Mouse (Mus musculus): ENCODE results near the gene Gng13. TPM values are rescaled to one million over a fixed set of nuclear protein-coding genes. Genes with fewer than 3 reads are reported as not detected.

The Gng13 gene
- polyA plus RNA-seq, 1 experiment, result not detected

DNA sequence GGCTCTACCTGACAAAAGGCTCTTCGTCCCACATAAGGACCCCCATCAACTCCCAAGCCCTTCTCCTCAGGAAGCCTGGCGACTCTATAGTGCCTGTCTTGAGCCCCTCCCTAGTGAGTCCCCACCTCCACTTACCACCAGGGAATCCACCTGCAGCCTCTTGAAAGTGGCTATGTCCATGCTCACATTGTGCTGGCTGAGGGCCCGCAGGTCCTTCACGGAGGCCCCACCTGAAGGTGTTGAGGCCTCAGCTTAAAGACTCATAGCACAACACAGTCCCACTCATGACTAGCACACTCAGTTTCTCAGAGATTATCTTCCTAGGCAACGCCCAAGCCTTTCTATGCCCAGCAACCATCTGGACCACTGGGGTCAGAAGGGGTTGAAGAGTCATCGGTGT lies 32.3 kb downstream of the Gng13 start:
- 72% methylated on average over 6 of the region's 6 CpGs for WGBS
- no peak for DNase-seq
- Histone ChIP-seq H3K4me1 (ENCODE audit: control insufficient read depth, insufficient read depth, low read length) (no peaks in the 10 kb centered on the region), H3K4me3 (replicated peaks; ENCODE audit: extremely low read depth, low read depth, low read length) (no peak overlapping the region)
- no peak for TF ChIP-seq POLR2A (IDR thresholded peaks at IDR 0.05; ENCODE audit: borderline replicate concordance, extremely low read depth, low read depth, low read length)
- no peak for TF ChIP-seq CTCF (IDR thresholded peaks at IDR 0.05; ENCODE audit: insufficient read depth, low read length)

DNA sequence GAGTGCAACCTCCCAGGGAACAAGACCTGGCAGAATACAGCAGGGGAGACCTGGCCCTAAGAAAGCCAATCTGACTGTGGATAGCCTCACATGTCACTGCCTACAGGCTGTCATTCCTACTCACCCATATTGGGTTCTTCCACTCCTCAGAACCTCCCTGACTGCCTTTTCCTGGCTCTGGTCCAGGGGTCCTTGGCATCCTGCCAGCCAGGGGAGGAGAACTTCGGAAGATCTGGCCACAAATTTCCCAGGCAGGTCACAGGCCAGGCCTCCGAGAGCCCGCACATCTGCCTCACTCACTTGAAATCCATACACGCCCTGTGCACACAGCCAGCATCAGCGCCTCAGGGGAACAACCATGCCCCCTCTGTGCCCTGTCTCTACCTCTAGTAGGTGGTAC lies 34.5 kb downstream of the Gng13 start:
- TF ChIP-seq POLR2A (IDR thresholded peaks at IDR 0.05; ENCODE audit: borderline replicate concordance, extremely low read depth, low read depth, low read length) (no peak), CTCF (IDR thresholded peaks at IDR 0.05; ENCODE audit: insufficient read depth, low read length) (no peak)
- no peaks in the 10 kb centered on the region for H3K4me1 ChIP-seq (ENCODE audit: control insufficient read depth, insufficient read depth, low read length)
- no peak for DNase-seq
- WGBS, result 15% methylated on average over 5 of the region's 5 CpGs
- H3K4me3 ChIP-seq (replicated peaks; ENCODE audit: extremely low read depth, low read depth, low read length), result no peak overlapping the region

DNA sequence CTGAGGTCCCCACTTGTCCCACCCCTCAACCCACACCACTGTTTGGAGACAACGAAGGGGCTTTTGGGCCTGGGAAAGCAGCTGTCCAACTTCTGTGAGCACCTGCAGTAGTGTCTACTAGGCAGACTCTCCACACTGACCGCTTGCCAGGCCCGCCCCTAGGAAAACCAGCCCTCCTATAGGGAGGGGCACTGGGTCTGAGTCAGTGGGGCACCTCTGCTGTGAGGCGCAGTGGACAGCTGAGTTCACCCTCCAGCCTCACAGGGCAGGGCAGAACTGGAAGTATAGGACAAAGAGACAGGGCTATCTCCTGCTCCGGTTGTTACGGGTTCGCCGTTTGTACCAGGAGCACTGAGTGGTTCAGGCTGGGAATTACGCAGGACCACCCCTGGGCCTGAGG lies 37.3 kb downstream of the Gng13 start, which contains the start of gene Msln:
Gene Msln (minus strand): TSS at position 138 of the 400 bp plus-strand sequence.
- TF ChIP-seq POLR2A (IDR thresholded peaks at IDR 0.05; ENCODE audit: borderline replicate concordance, extremely low read depth, low read depth, low read length) (no peak), CTCF (IDR thresholded peaks at IDR 0.05; ENCODE audit: insufficient read depth, low read length) (no peak)
- Histone ChIP-seq H3K4me1 (ENCODE audit: control insufficient read depth, insufficient read depth, low read length) (no peaks in the 10 kb centered on the region), H3K4me3 (replicated peaks; ENCODE audit: extremely low read depth, low read depth, low read length) (no peak within 1 kb of the TSS)
- WGBS, result 71% methylated on average over 9 of the region's 9 CpGs
- DNase-seq, result no peak

DNA sequence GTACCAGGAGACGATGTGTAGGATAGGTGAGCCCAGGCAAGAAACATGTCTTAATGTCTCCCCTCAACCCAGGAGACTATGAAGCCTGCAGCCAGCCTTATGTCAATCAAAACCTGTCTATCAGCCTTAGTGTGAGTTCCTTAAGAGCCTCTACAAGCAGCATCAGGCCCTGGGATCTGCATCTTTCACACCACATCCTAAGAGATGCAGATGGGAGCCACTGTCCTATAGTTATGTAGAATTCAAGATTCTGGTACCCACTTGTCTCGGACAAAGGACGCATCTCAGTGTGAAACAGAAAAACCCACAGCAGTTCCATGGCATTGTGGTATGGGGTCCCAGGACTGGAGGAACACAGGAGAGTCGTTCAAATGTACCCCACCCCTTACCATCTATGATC lies 38.1 kb downstream of the Gng13 start:
- TF ChIP-seq CTCF (IDR thresholded peaks at IDR 0.05; ENCODE audit: insufficient read depth, low read length), result no peak
- no peak for TF ChIP-seq POLR2A (IDR thresholded peaks at IDR 0.05; ENCODE audit: borderline replicate concordance, extremely low read depth, low read depth, low read length)
- Histone ChIP-seq H3K4me3 (replicated peaks; ENCODE audit: extremely low read depth, low read depth, low read length) (no peak overlapping the region), H3K4me1 (ENCODE audit: control insufficient read depth, insufficient read depth, low read length) (no peaks in the 10 kb centered on the region)
- DNase-seq, result no peak
- WGBS, result 71% methylated on average over 4 of the region's 4 CpGs

DNA sequence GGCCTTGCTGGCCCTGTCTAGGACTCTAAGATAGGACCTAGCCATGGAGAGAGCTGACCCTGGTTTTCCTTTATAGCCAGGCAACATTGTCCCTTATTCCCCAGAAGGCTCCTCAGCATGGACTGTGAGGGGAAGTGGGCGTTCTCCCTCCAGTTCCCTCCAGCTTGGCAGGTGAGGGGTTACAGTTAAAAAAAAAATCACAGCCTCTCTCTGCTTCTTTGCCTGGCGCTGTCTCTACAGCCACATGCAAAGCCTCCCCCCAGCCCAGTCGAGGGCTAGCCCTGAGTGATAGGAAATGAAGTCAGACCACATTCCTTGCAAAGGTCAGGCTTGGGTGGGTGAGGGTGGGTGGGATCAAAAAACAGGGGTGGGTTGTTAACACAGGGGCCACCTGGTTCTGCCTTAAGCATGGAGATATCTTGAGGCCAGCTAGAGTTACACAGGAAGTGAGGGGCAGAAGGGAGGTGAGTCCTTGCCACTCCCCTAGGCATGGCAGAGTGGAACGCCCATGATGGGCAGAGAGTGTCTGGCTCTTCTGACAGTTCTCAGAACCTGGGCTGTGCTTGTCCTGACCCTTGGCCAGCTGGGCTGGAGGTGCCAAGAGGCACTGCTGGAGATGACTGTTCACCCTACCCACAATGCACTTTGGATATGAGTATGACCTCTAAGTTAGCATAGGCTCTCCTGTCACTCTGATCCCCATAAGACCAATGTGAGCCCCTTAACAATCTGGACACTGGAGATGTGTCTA lies 38.8 kb downstream of the Gng13 start:
- H3K4me1 ChIP-seq (ENCODE audit: control insufficient read depth, insufficient read depth, low read length), result no peaks in the 10 kb centered on the region
- TF ChIP-seq POLR2A (IDR thresholded peaks at IDR 0.05; ENCODE audit: borderline replicate concordance, extremely low read depth, low read depth, low read length), result no peak
- TF ChIP-seq CTCF (IDR thresholded peaks at IDR 0.05; ENCODE audit: insufficient read depth, low read length), result no peak
- no peak for DNase-seq
- no peak overlapping the region for H3K4me3 ChIP-seq (replicated peaks; ENCODE audit: extremely low read depth, low read depth, low read length)
- WGBS, result 24% methylated on average over 4 of the region's 4 CpGs

DNA sequence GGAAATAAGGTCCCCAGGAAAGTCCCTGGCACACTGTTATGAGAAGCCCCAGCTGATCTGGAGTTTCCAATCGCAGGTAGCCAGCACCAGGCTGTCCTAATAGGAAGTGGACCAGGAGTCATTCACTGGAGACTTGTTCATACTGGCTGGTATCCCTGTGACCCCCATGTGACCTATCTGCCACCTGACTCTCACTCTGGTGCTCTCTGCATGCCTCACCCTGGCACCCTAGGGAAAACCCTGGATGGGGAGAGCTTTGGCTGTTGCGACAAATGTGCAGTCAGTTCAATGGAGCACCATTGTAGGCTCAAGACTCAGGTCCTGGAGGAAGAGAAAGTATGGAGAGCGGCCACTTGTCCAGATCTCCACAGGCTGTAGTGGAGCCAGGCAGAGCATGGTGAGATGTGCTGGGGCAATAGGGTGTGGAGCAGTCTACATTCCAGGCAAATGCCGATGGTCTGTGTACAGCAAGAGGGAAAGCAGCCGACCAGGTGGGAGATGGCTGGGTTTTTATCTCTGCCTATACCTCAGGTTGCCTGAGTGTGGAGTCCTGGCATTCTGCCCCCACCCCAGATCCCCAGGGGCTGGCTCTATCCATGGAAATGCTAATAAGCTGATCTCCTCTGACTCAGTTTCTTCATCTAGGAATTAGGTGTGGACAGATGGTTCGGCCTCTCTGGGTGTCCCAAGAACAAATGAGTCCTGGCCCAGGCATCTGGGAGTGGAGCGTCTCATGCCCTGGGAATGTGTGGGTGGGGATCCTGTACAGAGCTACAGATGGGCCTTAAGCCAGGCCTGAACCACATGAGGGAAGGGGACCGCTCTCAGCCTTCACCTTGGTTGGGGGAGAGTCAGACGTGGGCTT lies 39.6 kb downstream of the Gng13 start:
- no peak for DNase-seq
- TF ChIP-seq CTCF (IDR thresholded peaks at IDR 0.05; ENCODE audit: insufficient read depth, low read length) (no peak), POLR2A (IDR thresholded peaks at IDR 0.05; ENCODE audit: borderline replicate concordance, extremely low read depth, low read depth, low read length) (no peak)
- H3K4me1 ChIP-seq (ENCODE audit: control insufficient read depth, insufficient read depth, low read length), result no peaks in the 10 kb centered on the region
- no peak overlapping the region for H3K4me3 ChIP-seq (replicated peaks; ENCODE audit: extremely low read depth, low read depth, low read length)
- WGBS, result 55% methylated on average over 9 of the region's 9 CpGs

DNA sequence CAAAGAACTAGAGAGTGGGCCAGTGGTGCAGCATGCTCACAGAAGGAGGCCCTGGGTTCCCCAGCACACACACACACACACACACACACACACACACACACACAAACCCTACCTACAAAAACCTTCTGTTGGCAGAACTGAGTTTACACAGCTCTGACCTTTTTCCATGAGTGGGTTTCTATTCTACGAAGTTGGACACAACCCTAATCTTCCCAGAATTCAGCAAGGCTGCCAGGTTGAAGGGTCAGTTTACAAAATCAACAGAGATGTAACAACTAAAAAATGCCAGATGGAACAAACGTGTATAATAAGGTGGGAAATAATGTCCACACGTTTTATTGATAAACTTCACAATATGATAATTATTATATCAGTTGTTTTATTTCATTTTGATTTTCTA lies 40.7 kb downstream of the Gng13 start:
- no peak for DNase-seq
- H3K4me1 ChIP-seq (ENCODE audit: control insufficient read depth, insufficient read depth, low read length), result no peaks in the 10 kb centered on the region
- H3K4me3 ChIP-seq (replicated peaks; ENCODE audit: extremely low read depth, low read depth, low read length), result no peak overlapping the region
- no peak for TF ChIP-seq CTCF (IDR thresholded peaks at IDR 0.05; ENCODE audit: insufficient read depth, low read length)
- TF ChIP-seq POLR2A (IDR thresholded peaks at IDR 0.05; ENCODE audit: borderline replicate concordance, extremely low read depth, low read depth, low read length), result no peak
- 48% methylated on average over 3 of the region's 3 CpGs for WGBS

DNA sequence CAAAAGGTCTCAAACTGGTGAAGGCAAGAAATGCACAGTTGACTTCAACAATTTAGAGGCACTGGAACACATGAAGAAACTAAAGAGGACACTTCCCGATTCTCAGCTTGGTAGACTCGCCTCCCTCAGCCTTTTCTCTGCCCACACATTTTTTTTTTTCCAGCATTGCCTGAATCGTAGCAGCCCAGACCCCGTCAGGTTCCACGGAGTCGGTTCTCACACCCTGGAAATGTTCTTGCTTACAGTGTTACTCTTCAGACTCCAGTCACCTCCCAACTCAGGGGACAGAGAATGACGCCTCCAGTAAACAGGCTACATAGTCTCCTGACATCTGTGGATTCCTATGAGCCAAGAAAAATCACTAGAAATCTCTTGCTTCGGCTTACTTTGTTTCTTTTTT lies 43.2 kb downstream of the Gng13 start:
- H3K4me1 ChIP-seq (ENCODE audit: control insufficient read depth, insufficient read depth, low read length), result no peaks in the 10 kb centered on the region
- WGBS, result 60% methylated on average over 8 of the region's 8 CpGs
- TF ChIP-seq CTCF (IDR thresholded peaks at IDR 0.05; ENCODE audit: insufficient read depth, low read length) (no peak), POLR2A (IDR thresholded peaks at IDR 0.05; ENCODE audit: borderline replicate concordance, extremely low read depth, low read depth, low read length) (no peak)
- no peak overlapping the region for H3K4me3 ChIP-seq (replicated peaks; ENCODE audit: extremely low read depth, low read depth, low read length)
- no peak for DNase-seq

DNA sequence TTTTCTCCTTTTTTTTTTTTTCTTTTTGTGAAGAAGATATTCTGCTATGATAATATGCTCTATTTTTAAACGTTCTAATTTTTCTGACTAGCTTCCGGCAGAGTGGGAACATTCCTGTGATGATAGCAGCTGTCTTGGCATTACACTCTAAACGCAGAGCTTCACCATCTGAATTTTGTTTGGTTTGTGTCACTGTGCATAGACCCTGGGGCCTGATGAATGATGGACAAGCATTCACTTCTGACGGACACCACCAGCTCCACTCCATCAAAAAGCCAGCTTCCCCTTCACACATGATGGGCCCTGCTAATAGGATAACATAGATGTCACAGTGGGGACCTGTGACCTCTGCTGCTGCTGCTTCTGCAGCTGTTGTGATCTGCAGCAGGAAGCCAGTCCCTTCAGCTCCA lies 44.6 kb downstream of the Gng13 start:
- H3K4me3 ChIP-seq (replicated peaks; ENCODE audit: extremely low read depth, low read depth, low read length), result no peak overlapping the region
- TF ChIP-seq POLR2A (IDR thresholded peaks at IDR 0.05; ENCODE audit: borderline replicate concordance, extremely low read depth, low read depth, low read length) (no peak), CTCF (IDR thresholded peaks at IDR 0.05; ENCODE audit: insufficient read depth, low read length) (no peak)
- H3K4me1 ChIP-seq (ENCODE audit: control insufficient read depth, insufficient read depth, low read length), result no peaks in the 10 kb centered on the region
- WGBS, result 34% methylated on average over 4 of the region's 4 CpGs
- DNase-seq, result no peak

Measured in lung, adult 2 months (tissue).